Comparison of ENCODE assay signal across 8 mouse cellular contexts in genomic region chr12:85110698-85111592, GRCm38 (mm10). TPM values are rescaled to one million over a fixed set of nuclear protein-coding genes. Genes with fewer than 3 reads are reported as not detected.
A peak's percentile ranks its signal among the peaks of the same experiment; 100 is the strongest.
DNase-seq lines count a peak whose midpoint lies in the region; ATAC-seq and TF ChIP-seq lines count a peak whose summit lies in the region.

Prox2 (minus strand) TSS chr12:85110759.
Dlst (plus strand) TSS chr12:85110833.

- H3K27ac ChIP-seq in ES-Bruce4 (ENCODE audit: insufficient read depth, low read length): no peak within 1 kb of the TSS
- peak within 1 kb of the TSS; percentile 85 for H3K27ac ChIP-seq in forebrain, embryonic 12.5 days
- peak within 1 kb of the TSS; percentile 95 for H3K27ac ChIP-seq in heart, postnatal 0 days (ENCODE audit: low read depth)
- H3K27ac ChIP-seq in liver, embryonic 15.5 days (replicated peaks): peak within 1 kb of the TSS; percentile 89
- H3K27ac ChIP-seq in neural tube, embryonic 11.5 days (ENCODE audit: low read depth, low read length): peak within 1 kb of the TSS; percentile 58
- H3K27ac ChIP-seq in stomach, embryonic 16.5 days (ENCODE audit: low read length): peak within 1 kb of the TSS; percentile 87

- no peak for TF ChIP-seq CTCF in ES-Bruce4 (IDR thresholded peaks at IDR 0.05; ENCODE audit: low read depth, low read length)
- no peak for TF ChIP-seq CTCF in heart, postnatal 0 days (IDR thresholded peaks at IDR 0.05; ENCODE audit: low read depth)

- H3K9ac ChIP-seq in ES-Bruce4 (ENCODE audit: low read depth, poor library complexity, severe bottlenecking): peak within 1 kb of the TSS; percentile 83
- peak within 1 kb of the TSS; percentile 98 for H3K9ac ChIP-seq in forebrain, embryonic 12.5 days
- H3K9ac ChIP-seq in heart, postnatal 0 days (replicated peaks; ENCODE audit: low read depth, low read length): peak within 1 kb of the TSS; percentile 99
- H3K9ac ChIP-seq in liver, embryonic 15.5 days: peak within 1 kb of the TSS; percentile 94
- H3K9ac ChIP-seq in neural tube, embryonic 11.5 days (ENCODE audit: low read length): peak within 1 kb of the TSS; percentile 95
- peak within 1 kb of the TSS; percentile 99 for H3K9ac ChIP-seq in stomach, embryonic 16.5 days (ENCODE audit: low read length)

- no peaks in the 10 kb centered on the region for H3K4me1 ChIP-seq in ES-Bruce4 (ENCODE audit: control insufficient read depth, insufficient read depth, low read length)
- H3K4me1 ChIP-seq in forebrain, embryonic 12.5 days: peaks cover 39% of the 10 kb centered on the region
- H3K4me1 ChIP-seq in heart, postnatal 0 days (ENCODE audit: control insufficient read depth, insufficient read depth): peaks cover 31% of the 10 kb centered on the region
- peaks cover 59% of the 10 kb centered on the region for H3K4me1 ChIP-seq in liver, embryonic 15.5 days (replicated peaks)
- peaks cover 13% of the 10 kb centered on the region for H3K4me1 ChIP-seq in neural tube, embryonic 11.5 days (ENCODE audit: control insufficient read depth, insufficient read depth, low read length)
- peaks cover 32% of the 10 kb centered on the region for H3K4me1 ChIP-seq in stomach, embryonic 16.5 days (ENCODE audit: control insufficient read depth, insufficient read depth, low read length)

- H3K27me3 ChIP-seq in ES-Bruce4 (ENCODE audit: control insufficient read depth, insufficient read depth, low read length, poor library complexity, severe bottlenecking): no peaks in the 10 kb centered on the region
- no peaks in the 10 kb centered on the region for H3K27me3 ChIP-seq in forebrain, embryonic 12.5 days
- H3K27me3 ChIP-seq in heart, postnatal 0 days (ENCODE audit: control insufficient read depth, insufficient read depth, low read length): no peaks in the 10 kb centered on the region
- H3K27me3 ChIP-seq in liver, embryonic 15.5 days: no peaks in the 10 kb centered on the region
- no peaks in the 10 kb centered on the region for H3K27me3 ChIP-seq in neural tube, embryonic 11.5 days (ENCODE audit: control insufficient read depth, insufficient read depth, low read length)
- no peaks in the 10 kb centered on the region for H3K27me3 ChIP-seq in stomach, embryonic 16.5 days (ENCODE audit: control insufficient read depth, insufficient read depth, low read length)

- peak within 1 kb of the TSS; percentile 85 for H3K4me3 ChIP-seq in ES-Bruce4 (ENCODE audit: low read depth, low read length)
- H3K4me3 ChIP-seq in forebrain, embryonic 12.5 days (replicated peaks): peak within 1 kb of the TSS; percentile 99
- peak within 1 kb of the TSS; percentile 99 for H3K4me3 ChIP-seq in heart, postnatal 0 days (ENCODE audit: low read depth, low read length)
- peak within 1 kb of the TSS; percentile 90 for H3K4me3 ChIP-seq in liver, embryonic 15.5 days (replicated peaks)
- peak within 1 kb of the TSS; percentile 99 for H3K4me3 ChIP-seq in neural tube, embryonic 11.5 days (ENCODE audit: low read depth, low read length)
- H3K4me3 ChIP-seq in stomach, embryonic 16.5 days (replicated peaks; ENCODE audit: low read length): peak within 1 kb of the TSS; percentile 96

- H3K36me3 ChIP-seq in ES-Bruce4 (ENCODE audit: control insufficient read depth, insufficient read depth, low read length, poor library complexity, severe bottlenecking): peaks cover 4% of the 10 kb centered on the region
- peaks cover 14% of the 10 kb centered on the region; the same call in 1 of the 2 replicates for H3K36me3 ChIP-seq in forebrain, embryonic 12.5 days (replicated peaks)
- peaks cover 15% of the 10 kb centered on the region for H3K36me3 ChIP-seq in heart, postnatal 0 days (replicated peaks; ENCODE audit: control insufficient read depth, insufficient read depth, low read length)
- peaks cover 17% of the 10 kb centered on the region for H3K36me3 ChIP-seq in liver, embryonic 15.5 days (replicated peaks)
- no peaks in the 10 kb centered on the region for H3K36me3 ChIP-seq in neural tube, embryonic 11.5 days (ENCODE audit: control insufficient read depth, insufficient read depth, low read length)
- H3K36me3 ChIP-seq in stomach, embryonic 16.5 days (ENCODE audit: control insufficient read depth, insufficient read depth, low read length): no peaks in the 10 kb centered on the region

- TF ChIP-seq EP300 in ES-Bruce4 (IDR thresholded peaks at IDR 0.05; ENCODE audit: insufficient read depth, low read depth, low read length): no peak
- TF ChIP-seq EP300 in heart, postnatal 0 days (IDR thresholded peaks at IDR 0.05; ENCODE audit: low read depth): peak; percentile 56; the same call in 1 of the 2 replicates

- peak within 1 kb of the TSS; percentile 90 for H3K4me2 ChIP-seq in forebrain, embryonic 12.5 days
- peak within 1 kb of the TSS; percentile 84 for H3K4me2 ChIP-seq in heart, postnatal 0 days (ENCODE audit: low read depth, low read length)
- peak within 1 kb of the TSS; percentile 80 for H3K4me2 ChIP-seq in liver, embryonic 15.5 days
- peak within 1 kb of the TSS; percentile 76 for H3K4me2 ChIP-seq in neural tube, embryonic 11.5 days (ENCODE audit: low read depth)
- peak within 1 kb of the TSS; percentile 84 for H3K4me2 ChIP-seq in stomach, embryonic 16.5 days (ENCODE audit: low read depth, low read length)

- H3K9me3 ChIP-seq in ES-Bruce4 (replicated peaks; ENCODE audit: control insufficient read depth, insufficient read depth, low read length, poor library complexity, severe bottlenecking): no peaks in the 10 kb centered on the region
- no peaks in the 10 kb centered on the region for H3K9me3 ChIP-seq in forebrain, embryonic 12.5 days
- no peaks in the 10 kb centered on the region for H3K9me3 ChIP-seq in heart, postnatal 0 days (replicated peaks; ENCODE audit: control insufficient read depth, low read length)
- H3K9me3 ChIP-seq in liver, embryonic 15.5 days (replicated peaks): no peaks in the 10 kb centered on the region
- H3K9me3 ChIP-seq in neural tube, embryonic 11.5 days (ENCODE audit: control insufficient read depth, low read length): no peaks in the 10 kb centered on the region
- H3K9me3 ChIP-seq in stomach, embryonic 16.5 days (replicated peaks; ENCODE audit: control insufficient read depth, low read length): no peaks in the 10 kb centered on the region

- TF ChIP-seq POLR2A in ES-Bruce4 (IDR thresholded peaks at IDR 0.05; ENCODE audit: insufficient read depth, low read length): no peak

- WGBS in forebrain, embryonic 12.5 days: under 1% methylated on average over 83 of the region's 83 CpGs
- WGBS in heart, postnatal 0 days: under 1% methylated on average over 78 of the region's 83 CpGs
- WGBS in liver, embryonic 15.5 days (ENCODE audit: insufficient replicate concordance): under 1% methylated on average over 83 of the region's 83 CpGs
- WGBS in neural tube, embryonic 11.5 days: under 1% methylated on average over 74 of the region's 83 CpGs
- WGBS in stomach, embryonic 16.5 days: under 1% methylated on average over 83 of the region's 83 CpGs

- DNase-seq in c-Kit-positive CD71-positive TER-119-positive erythroid progenitor cells, embryonic 14.5 days (ENCODE audit: low spot score): peak; percentile 81
- DNase-seq in heart, postnatal 0 days (ENCODE audit: low spot score): peak; percentile 88
- peak; percentile 92 to 95 for DNase-seq in kidney, postnatal 4 days
- peak; percentile 91 for DNase-seq in neural tube, embryonic 11.5 days (ENCODE audit: low spot score)

- peak; percentile 97 for ATAC-seq in forebrain, embryonic 12.5 days (ENCODE audit: low FRiP score)
- ATAC-seq in heart, postnatal 0 days (ENCODE audit: insufficient read depth, low read depth): peak; percentile 96
- ATAC-seq in liver, embryonic 15.5 days (ENCODE audit: insufficient read depth): peak; percentile 95
- peak; percentile 92 for ATAC-seq in neural tube, embryonic 11.5 days (ENCODE audit: insufficient read depth, low FRiP score, low TSS enrichment)
- peak; percentile 95 for ATAC-seq in stomach, embryonic 16.5 days (ENCODE audit: insufficient read depth, low FRiP score)

RNA-seq across cellular contexts. Expression of gene Prox2, which starts in this region (rescaled TPM):
- 0.62 and 0.73 TPM in 2 replicates for polyA plus RNA-seq in ES-Bruce4 (2011; ENCODE audit: insufficient read depth, insufficient read length, low read depth, missing spikeins)
- polyA plus RNA-seq in forebrain, embryonic 12.5 days (2016; fragmentation: Nextera tagmentation; extraction: Ambion mirVana): 3.1 and 4.3 TPM in 2 replicates
- 0.08 and 2.0 TPM in 2 replicates for total RNA-seq in heart, postnatal 0 days (2014; rRNA removed; ENCODE audit: low replicate concordance)
- polyA plus RNA-seq in heart, postnatal 0 days (2015; fragmentation: Nextera tagmentation; extraction: Ambion mirVana): 1.8 and 1.9 TPM in 2 replicates
- polyA plus RNA-seq in liver, embryonic 15.5 days (2015; fragmentation: Nextera tagmentation; extraction: Ambion mirVana): 2.8 and 3.1 TPM in 2 replicates
- polyA plus RNA-seq in neural tube, embryonic 11.5 days (2014; fragmentation: Nextera tagmentation; extraction: Ambion mirVana): 2.5 and 4.3 TPM in 2 replicates
- 2.9 and 3.0 TPM in 2 replicates for polyA plus RNA-seq in stomach, embryonic 16.5 days (2015; fragmentation: Nextera tagmentation; extraction: Ambion mirVana)

RNA-seq across cellular contexts. Expression of gene Dlst, which starts in this region (rescaled TPM):
- polyA plus RNA-seq in ES-Bruce4 (2011; ENCODE audit: insufficient read depth, insufficient read length, low read depth, missing spikeins): 139 and 147 TPM in 2 replicates
- polyA plus RNA-seq in forebrain, embryonic 12.5 days (2016; fragmentation: Nextera tagmentation; extraction: Ambion mirVana): 104 and 109 TPM in 2 replicates
- total RNA-seq in heart, postnatal 0 days (2014; rRNA removed; ENCODE audit: low replicate concordance): 341 and 343 TPM in 2 replicates
- polyA plus RNA-seq in heart, postnatal 0 days (2015; fragmentation: Nextera tagmentation; extraction: Ambion mirVana): 255 and 269 TPM in 2 replicates
- polyA plus RNA-seq in liver, embryonic 15.5 days (2015; fragmentation: Nextera tagmentation; extraction: Ambion mirVana): 69.4 and 73.5 TPM in 2 replicates
- polyA plus RNA-seq in neural tube, embryonic 11.5 days (2014; fragmentation: Nextera tagmentation; extraction: Ambion mirVana): 113 and 115 TPM in 2 replicates
- polyA plus RNA-seq in stomach, embryonic 16.5 days (2015; fragmentation: Nextera tagmentation; extraction: Ambion mirVana): 113 TPM in 2 replicates
